ENCODE assay signal across 11 mouse cellular contexts in genomic region chr4:107001259-107001810, GRCm38 (mm10).
DNase-seq lines count a peak whose midpoint lies in the region; ATAC-seq and TF ChIP-seq lines count a peak whose summit lies in the region.
"Had no signal": no experiment of that assay in that cellular context is flagged by ENCODE, and none has a peak within 500 bp of the region (broad histone marks: within the 10 kb centered on the region; RNA-seq: fewer than 3 reads in every experiment).

No protein-coding gene starts in this region.

- TF ChIP-seq EP300 in stomach, postnatal 0 days (optimal IDR thresholded peaks at IDR 0.05) = no peak

- no peak overlapping the region for H3K9ac ChIP-seq in forebrain, postnatal 0 days
- no peak overlapping the region for H3K9ac ChIP-seq in stomach, embryonic 15.5 days
- no peak overlapping the region for H3K9ac ChIP-seq in stomach, postnatal 0 days (ENCODE audit: low read length)
- H3K9ac ChIP-seq in liver, embryonic 15.5 days = peak overlapping the region; percentile 4; the same call in 1 of the 2 replicates

- H3K4me3 ChIP-seq in forebrain, embryonic 10.5 days = no peak overlapping the region
- H3K4me3 ChIP-seq in forebrain, postnatal 0 days (ENCODE audit: low read depth, low read length) = no peak overlapping the region
- no peak overlapping the region for H3K4me3 ChIP-seq in stomach, embryonic 15.5 days (replicated peaks)
- H3K4me3 ChIP-seq in stomach, postnatal 0 days (ENCODE audit: low read depth, low read length) = no peak overlapping the region
- no peak overlapping the region for H3K4me3 ChIP-seq in liver, embryonic 15.5 days (replicated peaks)
- H3K4me3 ChIP-seq in small intestine, adult 2 months (ENCODE audit: low read depth, low read length) = no peak overlapping the region
- H3K4me3 ChIP-seq: gastrocnemius, adult 2 months; left cerebral cortex, adult 2 months had no signal

- no peak for TF ChIP-seq POLR2A in small intestine, adult 2 months (IDR thresholded peaks at IDR 0.05; ENCODE audit: low read depth, low read length)

- peaks cover 39% of the 10 kb centered on the region for H3K36me3 ChIP-seq in forebrain, embryonic 10.5 days (replicated peaks)
- no peaks in the 10 kb centered on the region for H3K36me3 ChIP-seq in forebrain, postnatal 0 days (ENCODE audit: insufficient read depth)
- H3K36me3 ChIP-seq in stomach, embryonic 15.5 days = no peaks in the 10 kb centered on the region
- no peaks in the 10 kb centered on the region for H3K36me3 ChIP-seq in stomach, postnatal 0 days (ENCODE audit: control insufficient read depth, insufficient read depth, low read length)
- H3K36me3 ChIP-seq in liver, embryonic 15.5 days (replicated peaks) = no peaks in the 10 kb centered on the region
- no peaks in the 10 kb centered on the region for H3K36me3 ChIP-seq in small intestine, adult 2 months (ENCODE audit: control insufficient read depth, insufficient read depth, low read length)

- 68% methylated on average over 5 of the region's 5 CpGs for WGBS in forebrain, embryonic 10.5 days
- WGBS in forebrain, postnatal 0 days = 65% methylated on average over 5 of the region's 5 CpGs
- 59% methylated on average over 5 of the region's 5 CpGs for WGBS in stomach, embryonic 15.5 days
- WGBS in stomach, postnatal 0 days = 63% methylated on average over 5 of the region's 5 CpGs
- WGBS in liver, embryonic 15.5 days (ENCODE audit: insufficient replicate concordance) = 40% methylated on average over 5 of the region's 5 CpGs
- WGBS in small intestine, adult 2 months = 36% methylated on average over 5 of the region's 5 CpGs

- ATAC-seq in forebrain, postnatal 0 days = no peak
- no peak for ATAC-seq in stomach, embryonic 15.5 days (ENCODE audit: insufficient read depth, low FRiP score, low read depth)
- no peak for ATAC-seq in stomach, postnatal 0 days (ENCODE audit: low FRiP score, low TSS enrichment)
- ATAC-seq in liver, embryonic 15.5 days (ENCODE audit: insufficient read depth) = peak; percentile 53

- no peak for DNase-seq in forebrain, embryonic 10.5 days (ENCODE audit: extremely low spot score, low spot score)
- DNase-seq in forebrain, postnatal 0 days = no peak
- DNase-seq in stomach, postnatal 0 days (ENCODE audit: low spot score) = no peak
- no peak for DNase-seq in spleen, adult 18-20 months
- no peak for DNase-seq in cerebellum, postnatal 10 days
- DNase-seq: embryo, embryonic 11 days; gastrocnemius, adult 2 months had no signal

- H3K9me3 ChIP-seq in forebrain, embryonic 10.5 days = no peaks in the 10 kb centered on the region
- no peaks in the 10 kb centered on the region for H3K9me3 ChIP-seq in forebrain, postnatal 0 days (ENCODE audit: low read length)
- no peaks in the 10 kb centered on the region for H3K9me3 ChIP-seq in stomach, embryonic 15.5 days
- no peaks in the 10 kb centered on the region for H3K9me3 ChIP-seq in stomach, postnatal 0 days (ENCODE audit: control insufficient read depth, low read length)
- H3K9me3 ChIP-seq in liver, embryonic 15.5 days (replicated peaks) = no peaks in the 10 kb centered on the region

- H3K27ac ChIP-seq in forebrain, embryonic 10.5 days = peak overlapping the region; percentile 54; the same call in 1 of the 2 replicates
- H3K27ac ChIP-seq in forebrain, postnatal 0 days (ENCODE audit: low read depth, low read length) = no peak overlapping the region
- peak overlapping the region; percentile 48; the same call in 1 of the 2 replicates for H3K27ac ChIP-seq in stomach, embryonic 15.5 days
- no peak overlapping the region for H3K27ac ChIP-seq in stomach, postnatal 0 days (replicated peaks)
- peak overlapping the region; percentile 46; the same call in 1 of the 2 replicates for H3K27ac ChIP-seq in liver, embryonic 15.5 days (replicated peaks)
- 0 out of 2 replicates have a peak overlapping the region, but pooled peaks have one; percentile 18 for H3K27ac ChIP-seq in small intestine, adult 2 months (ENCODE audit: insufficient read depth, low read depth, low read length)
- H3K27ac ChIP-seq: gastrocnemius, adult 2 months; left cerebral cortex, adult 2 months had no signal

- H3K4me2 ChIP-seq in forebrain, postnatal 0 days (ENCODE audit: low read depth) = no peak overlapping the region
- no peak overlapping the region for H3K4me2 ChIP-seq in stomach, embryonic 15.5 days
- H3K4me2 ChIP-seq in stomach, postnatal 0 days (replicated peaks; ENCODE audit: low read depth) = no peak overlapping the region
- peak overlapping the region; percentile 19 for H3K4me2 ChIP-seq in liver, embryonic 15.5 days

- no peak for TF ChIP-seq CTCF in forebrain, postnatal 0 days (IDR thresholded peaks at IDR 0.05; ENCODE audit: low read depth)
- TF ChIP-seq CTCF in stomach, postnatal 0 days (IDR thresholded peaks at IDR 0.05; ENCODE audit: low read depth) = no peak
- TF ChIP-seq CTCF in small intestine, adult 2 months (IDR thresholded peaks at IDR 0.05; ENCODE audit: extremely low read depth, insufficient read length, insufficient replicate concordance, low read depth, low read length) = no peak

- H3K27me3 ChIP-seq in forebrain, embryonic 10.5 days (ENCODE audit: poor library complexity, severe bottlenecking) = no peaks in the 10 kb centered on the region
- H3K27me3 ChIP-seq in forebrain, postnatal 0 days (ENCODE audit: insufficient read depth, low read length) = no peaks in the 10 kb centered on the region
- H3K27me3 ChIP-seq in stomach, embryonic 15.5 days (replicated peaks) = no peaks in the 10 kb centered on the region
- no peaks in the 10 kb centered on the region for H3K27me3 ChIP-seq in stomach, postnatal 0 days (ENCODE audit: control insufficient read depth, insufficient read depth, low read length)
- H3K27me3 ChIP-seq in liver, embryonic 15.5 days = no peaks in the 10 kb centered on the region
- no peaks in the 10 kb centered on the region for H3K27me3 ChIP-seq in small intestine, adult 2 months (ENCODE audit: control insufficient read depth, insufficient read depth, low read length)

- H3K4me1 ChIP-seq in forebrain, embryonic 10.5 days = peaks cover 78% of the 10 kb centered on the region
- H3K4me1 ChIP-seq in forebrain, postnatal 0 days (ENCODE audit: insufficient read depth) = 0 out of 2 replicates have a peak, but pooled peaks cover 8% of the 10 kb centered on the region
- peaks cover 56% of the 10 kb centered on the region for H3K4me1 ChIP-seq in stomach, embryonic 15.5 days
- peaks cover 11% of the 10 kb centered on the region for H3K4me1 ChIP-seq in stomach, postnatal 0 days (replicated peaks; ENCODE audit: control insufficient read depth, insufficient read depth)
- H3K4me1 ChIP-seq in liver, embryonic 15.5 days (replicated peaks) = peaks cover 86% of the 10 kb centered on the region
- peaks cover 34% of the 10 kb centered on the region for H3K4me1 ChIP-seq in small intestine, adult 2 months (ENCODE audit: control insufficient read depth, insufficient read depth, insufficient read length, low read length)

Comparison
In these comparisons a context has a peak if more than half of its experiments do, and no peak if none do; other contexts are left out.
1. H3K27ac ChIP-seq: peak in forebrain, embryonic 10.5 days (single experiment), stomach, embryonic 15.5 days (single experiment), liver, embryonic 15.5 days (single experiment) and small intestine, adult 2 months (single experiment); none in forebrain, postnatal 0 days (single experiment) and stomach, postnatal 0 days (single experiment).